Mouse (Mus musculus): ENCODE measurements around the gene Srpk2.

DNA sequence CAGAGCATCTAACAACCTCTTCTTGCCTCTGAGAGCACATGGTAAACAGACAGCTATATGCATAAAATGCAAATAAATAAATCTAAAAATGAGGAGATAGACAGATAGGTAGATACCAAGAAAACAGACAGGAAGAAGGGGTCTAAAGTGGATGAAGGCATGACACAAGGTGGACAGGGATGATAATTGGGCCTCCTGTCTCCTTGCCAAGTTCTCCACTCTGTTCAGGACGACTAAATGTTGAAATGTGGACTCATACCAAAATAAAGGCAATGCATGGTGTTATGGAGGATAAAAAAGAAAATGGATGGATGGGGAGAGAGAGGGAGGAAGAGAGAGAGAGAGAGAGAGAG, 33.7 kb upstream of the Srpk2 start:
- no peak for TF ChIP-seq CTCF (IDR thresholded peaks at IDR 0.05; ENCODE audit: borderline replicate concordance, insufficient read depth, low read length)
- TF ChIP-seq POLR2A (IDR thresholded peaks at IDR 0.05; ENCODE audit: low read depth, low read length), result no peak

Measured in embryonic fibroblast, embryonic 13.5 days (primary cell).